Mouse (Mus musculus): Measurements from ENCODE around the gene Ren1.

GRCm38 (mm10) chr1:133385506-133385905 is 35.2 kb downstream of the Ren1 start:
- TF ChIP-seq EP300 (IDR thresholded peaks at IDR 0.05) (no peak), CTCF (IDR thresholded peaks at IDR 0.05) (peak; percentile 96)
